Mouse (Mus musculus): ENCODE results near the gene Agtpbp1.

DNA sequence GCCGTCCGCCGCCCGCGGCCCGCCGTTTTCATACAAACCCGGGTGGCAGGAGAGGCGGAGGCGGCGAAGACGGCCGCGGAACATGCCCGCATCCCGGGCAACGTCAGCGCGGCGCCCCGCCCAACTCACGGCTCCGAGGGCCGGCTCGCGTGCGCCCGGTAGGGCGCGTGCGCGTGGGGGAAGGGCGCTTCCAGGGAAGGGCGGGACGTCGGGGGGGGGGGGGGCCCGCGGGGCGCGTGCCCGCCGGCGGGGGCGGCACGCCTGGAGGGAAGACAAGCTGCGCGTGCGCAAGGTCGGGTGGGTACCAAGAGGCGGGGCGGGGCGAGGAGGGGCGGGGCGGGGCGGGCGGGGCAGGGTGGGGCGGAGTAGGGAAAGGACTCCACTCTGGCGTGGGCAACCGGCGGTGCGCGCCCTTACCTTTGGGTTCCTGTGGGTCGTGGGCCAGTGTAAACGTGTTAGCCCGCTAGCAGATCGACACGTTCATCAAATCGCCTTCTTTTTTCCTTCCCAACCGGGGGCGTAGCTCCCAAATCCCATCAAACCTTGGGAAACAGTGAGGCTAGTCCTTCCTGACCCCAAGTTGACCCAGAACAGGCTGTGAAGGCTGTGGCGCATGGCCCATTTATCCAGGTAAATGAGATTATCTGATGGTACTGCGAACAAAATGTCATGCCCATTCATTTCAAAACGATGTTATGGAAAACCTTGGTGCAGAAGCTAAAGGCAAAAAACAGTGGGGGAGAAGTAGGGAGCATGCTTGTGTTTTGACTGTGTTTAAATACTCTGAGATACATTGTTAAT lies 27.6 kb downstream of the Agtpbp1 start:
- TF ChIP-seq CTCF (IDR thresholded peaks at IDR 0.05; ENCODE audit: insufficient read depth, low read depth, low read length), result no peak
- TF ChIP-seq POLR2A (IDR thresholded peaks at IDR 0.05; ENCODE audit: insufficient read depth, low read depth, low read length), result peak; percentile 76
